ENCODE assay signal across 28 mouse cellular contexts in genomic region chr17:36893387-36893786, GRCm38 (mm10). TPM values are rescaled to one million over a fixed set of nuclear protein-coding genes. Genes with fewer than 3 reads are reported as not detected.
"Had no signal": no experiment of that assay in that cellular context is flagged by ENCODE, and none has a peak within 500 bp of the region (broad histone marks: within the 10 kb centered on the region; RNA-seq: fewer than 3 reads in every experiment).

No protein-coding gene starts in this region.

- H3K4me2 ChIP-seq: limb, embryonic 12.5 days; limb, embryonic 15.5 days; liver, embryonic 11.5 days; lung, embryonic 14.5 days; midbrain, embryonic 11.5 days had no signal

- H3K27ac ChIP-seq: kidney, postnatal 0 days; layer of hippocampus, adult 2 months; left cerebral cortex, adult 2 months; limb, embryonic 12.5 days; limb, embryonic 15.5 days; liver, embryonic 14.5 days; macrophage; stomach, postnatal 0 days had no signal

- H3K9me3 ChIP-seq: limb, embryonic 12.5 days; limb, embryonic 15.5 days; megakaryocyte, embryonic 14.5 days had no signal

- ATAC-seq: liver, postnatal 0 days; lung, postnatal 0 days had no signal

- H3K4me3 ChIP-seq: layer of hippocampus, adult 2 months; left cerebral cortex, adult 2 months; limb, embryonic 12.5 days; limb, embryonic 15.5 days; megakaryocyte, embryonic 14.5 days had no signal

- H3K4me1 ChIP-seq: limb, embryonic 12.5 days; limb, embryonic 15.5 days had no signal

- H3K36me3 ChIP-seq: limb, embryonic 12.5 days; limb, embryonic 15.5 days had no signal

- DNase-seq: kidney, adult 2 months; kidney, postnatal 25 days; layer of hippocampus, adult 9-11 months; layer of hippocampus, postnatal 36 days; left cerebral cortex, postnatal 4 days; liver, postnatal 0 days; lung, embryonic 14.5 days; midbrain, embryonic 14.5 days; thymus, adult 2 months; thymus, postnatal 14 days had no signal

- H3K27me3 ChIP-seq: limb, embryonic 15.5 days had no signal

- H3K9ac ChIP-seq: limb, embryonic 12.5 days; limb, embryonic 15.5 days; liver, embryonic 14.5 days; liver, postnatal 0 days; lung, embryonic 14.5 days had no signal

RNA-seq across cellular contexts. Expression of gene Trim40, which starts 3.5 kb away (rescaled TPM):
- total RNA-seq: layer of hippocampus, adult 2 months; layer of hippocampus, postnatal 36 days; left cerebral cortex, adult 2 months; left cerebral cortex, postnatal 14 days; left cerebral cortex, postnatal 4 days; midbrain, postnatal 0 days had no signal
- polyA plus RNA-seq: kidney, embryonic 14.5 days; kidney, postnatal 0 days; limb, embryonic 12.5 days; limb, embryonic 15.5 days; liver, embryonic 11.5 days; liver, embryonic 14.5 days; liver, postnatal 0 days; lung, embryonic 14.5 days; lung, postnatal 0 days; macrophage; midbrain, embryonic 11.5 days; midbrain, embryonic 14.5 days; neural tube, embryonic 11.5 days; neural tube, embryonic 14.5 days; stomach, embryonic 14.5 days had no signal

RNA-seq across cellular contexts. Expression of gene Trim31, which starts 4.5 kb away (rescaled TPM):
- total RNA-seq: layer of hippocampus, postnatal 36 days; left cerebral cortex, adult 2 months; left cerebral cortex, postnatal 14 days; left cerebral cortex, postnatal 4 days; midbrain, postnatal 0 days had no signal
- polyA plus RNA-seq: kidney, adult 2 months; kidney, embryonic 14.5 days; kidney, postnatal 0 days; limb, embryonic 12.5 days; limb, embryonic 15.5 days; liver, embryonic 11.5 days; liver, embryonic 14.5 days; liver, postnatal 0 days; lung, postnatal 0 days; macrophage; midbrain, embryonic 11.5 days; midbrain, embryonic 14.5 days; midbrain, postnatal 0 days; neural tube, embryonic 11.5 days; neural tube, embryonic 14.5 days had no signal

RNA-seq across cellular contexts. Expression of gene Trim10, which starts 24.0 kb away (rescaled TPM):
- total RNA-seq: layer of hippocampus, adult 2 months; layer of hippocampus, postnatal 36 days; left cerebral cortex, adult 2 months; left cerebral cortex, postnatal 4 days had no signal
- polyA plus RNA-seq: macrophage; thymus, adult 2 months had no signal

RNA-seq across cellular contexts. Expression of gene Trim15, which starts 26.4 kb away (rescaled TPM):
- total RNA-seq: layer of hippocampus, adult 2 months; layer of hippocampus, postnatal 36 days; left cerebral cortex, adult 2 months; left cerebral cortex, postnatal 14 days; left cerebral cortex, postnatal 4 days had no signal
- polyA plus RNA-seq: macrophage had no signal

RNA-seq across cellular contexts. Expression of gene Rnf39, which starts 49.3 kb away (rescaled TPM):
- polyA plus RNA-seq: macrophage had no signal
